Mouse (Mus musculus) left cerebral cortex, postnatal 10 days (tissue): ENCODE data around the gene Ccdc110. TPM values are rescaled to one million over a fixed set of nuclear protein-coding genes. Genes with fewer than 3 reads are reported as not detected.

ENCODE experiments used
- DNase-seq, 2 experiments: peaks; one replicate each; pipeline ENCODE4 v3.0.0; 2021 to 2022; ENCODE audit warnings: low spot score in 2 of 2, mixed read lengths in 1 of 2; ENCODE audit errors: extremely low spot score in 1 of 2
- intact Hi-C: fragments of 180-260 bp; cut with DNase I; formaldehyde crosslinking; loops from one replicate; pipeline ENCODE4 v1.15.1; 2025
- total RNA-seq, 2 experiments: library from RNA; stranded (reverse); gene quantifications; 2 replicates each; pipeline ENCODE4 v1.2.3; 2021

The Ccdc110 gene
- total RNA-seq, result 1 to 10 TPM; 1.8 to 2.1 TPM

DNA sequence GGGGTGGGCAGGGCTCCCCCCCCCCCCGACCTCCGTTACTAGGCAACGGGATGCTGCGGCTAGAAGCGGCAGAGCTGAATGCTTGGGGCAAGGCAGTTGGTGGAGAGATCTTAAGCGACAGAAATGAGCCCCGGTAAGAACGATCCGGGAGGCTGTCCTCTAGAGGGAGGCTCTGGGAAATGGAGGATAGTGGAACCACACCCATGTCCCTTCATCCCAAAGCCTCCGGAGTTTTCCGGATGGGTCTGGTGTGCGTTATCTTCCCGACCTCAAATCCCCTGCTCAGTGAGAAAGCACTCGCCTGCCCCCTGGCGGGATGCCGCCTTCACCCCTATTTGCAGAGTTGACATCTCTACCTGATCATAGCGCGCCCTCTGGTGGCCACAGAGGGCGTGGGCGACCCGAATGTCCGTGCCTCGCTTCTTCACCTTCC lies at the start of gene Ccdc110:
TSS of gene Ccdc110 (plus strand) at position 38 of the 433 bp plus-strand sequence.
- peak; percentile 91 to 96 for DNase-seq
- intact Hi-C loops, result loop anchor here (1.0 to 5.0 kb wide), 3 partner anchors 117 to 497 kb away; no protein-coding TSS in a partner anchor

DNA sequence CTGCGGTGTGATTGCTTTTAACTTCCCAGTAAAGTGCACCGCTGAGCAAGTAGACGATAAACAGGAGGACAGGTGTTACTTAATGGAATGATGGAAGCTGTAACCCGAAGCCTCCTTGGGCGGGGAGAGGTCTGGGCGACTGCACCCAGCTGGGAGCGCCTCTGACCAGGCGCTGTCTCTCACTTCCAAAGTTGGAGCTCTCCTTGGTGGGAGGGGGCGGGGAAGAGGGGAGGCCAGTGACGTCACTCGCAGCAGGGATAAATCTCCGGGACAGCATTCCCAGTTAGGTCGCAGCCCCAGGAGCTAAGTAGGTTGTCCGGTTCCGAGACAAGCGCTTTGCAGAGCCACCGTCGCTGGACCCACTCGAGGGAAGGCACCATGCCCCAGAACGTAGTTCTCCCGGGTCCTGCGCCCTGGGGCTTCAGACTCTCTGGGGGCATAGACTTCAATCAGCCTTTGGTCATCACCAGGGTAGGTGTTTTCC lies 49.2 kb upstream of the Ccdc110 start, which contains the start of gene Pdlim3:
TSS of gene Pdlim3 (plus strand) at position 260 of the 484 bp plus-strand sequence.
- intact Hi-C loops, result no loop called here
- peak in 1 of 2 experiments; percentile 34 for DNase-seq

GRCm38 (mm10) chr8:45885775-45886174 lies 48.6 kb upstream of the Ccdc110 start:
- intact Hi-C loops, result no loop called here

GRCm38 (mm10) chr8:45889737-45890136 lies 44.7 kb upstream of the Ccdc110 start:
- intact Hi-C loops, result no loop called here
- DNase-seq, result no peak

More at GRCm38 (mm10) chr8:45885775-45886174, 48.6 kb upstream of the Ccdc110 start:
- DNase-seq, result no peak

GRCm38 (mm10) chr8:45896590-45896989 lies 37.8 kb upstream of the Ccdc110 start:
- DNase-seq, result no peak
- intact Hi-C loops, result no loop called here

- no peak for DNase-seq
- intact Hi-C loops, result no loop called here
Observed at GRCm38 (mm10) chr8:45899783-45900182, 34.6 kb upstream of the Ccdc110 start.

DNA sequence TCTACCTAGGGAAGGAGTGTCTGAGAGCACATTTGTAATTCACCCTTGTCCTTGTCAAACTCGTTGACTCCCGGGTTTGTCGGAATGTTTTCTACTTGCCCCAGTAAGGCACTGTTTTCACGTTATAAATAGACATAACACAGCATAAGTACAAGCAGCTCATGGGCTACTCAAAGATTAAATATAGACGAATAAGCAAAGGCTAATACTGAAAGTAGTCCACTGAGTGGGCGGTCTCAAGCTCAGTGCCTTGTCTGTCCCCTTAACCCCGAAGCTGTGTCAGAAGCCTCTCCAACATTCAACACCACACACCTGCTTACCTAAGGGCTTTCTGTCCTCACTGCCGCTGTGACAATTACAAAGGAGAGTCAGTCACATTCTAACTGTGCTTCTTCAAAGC lies 32.8 kb upstream of the Ccdc110 start:
- intact Hi-C loops, result no loop called here
- no peak for DNase-seq

GRCm38 (mm10) chr8:45903659-45904058 lies 30.8 kb upstream of the Ccdc110 start:
- intact Hi-C loops, result no loop called here
- no peak for DNase-seq

GRCm38 (mm10) chr8:45905591-45906250 lies 28.7 kb upstream of the Ccdc110 start:
- intact Hi-C loops, result no loop called here
- no peak for DNase-seq

DNA sequence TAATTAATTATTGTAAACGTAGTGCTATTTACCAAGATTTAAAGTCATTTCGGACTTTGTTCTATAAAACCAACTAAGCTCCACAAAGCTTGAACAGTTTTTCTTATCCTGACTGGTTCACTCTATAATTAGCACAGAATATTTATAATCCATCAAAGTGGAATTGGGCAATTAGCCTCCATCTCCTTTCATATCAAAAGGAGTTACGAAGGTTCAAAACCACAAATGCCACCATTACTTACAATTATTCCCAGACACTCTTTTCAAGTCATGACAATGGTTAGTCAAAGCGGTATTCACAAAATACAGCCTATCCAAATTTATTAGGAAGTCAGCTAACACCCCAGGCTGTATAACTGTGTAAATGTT lies 28.2 kb upstream of the Ccdc110 start:
- intact Hi-C loops, result no loop called here
- no peak for DNase-seq

GRCm38 (mm10) chr8:45913707-45914106 lies 20.7 kb upstream of the Ccdc110 start:
- intact Hi-C loops, result no loop called here
- no peak for DNase-seq

DNA sequence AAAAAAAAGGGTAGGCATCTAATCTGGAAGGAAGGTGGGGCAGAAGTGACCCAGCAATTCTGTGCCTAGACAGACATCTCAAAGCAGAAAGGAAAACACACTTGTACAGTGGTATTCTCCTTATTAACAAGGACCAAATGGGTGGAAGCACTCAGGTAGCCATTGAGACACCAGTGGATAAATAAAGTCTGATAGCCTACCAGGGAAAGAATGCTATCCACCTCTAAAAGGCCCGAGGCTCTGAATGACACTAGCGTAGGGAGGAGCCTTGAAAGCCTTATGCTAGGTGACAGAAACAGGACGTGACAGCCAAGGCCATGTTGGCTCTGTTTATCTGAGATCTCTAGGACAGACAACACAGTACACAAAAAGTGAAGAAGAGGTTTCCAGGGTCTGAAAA lies 17.9 kb upstream of the Ccdc110 start:
- intact Hi-C loops, result no loop called here

DNA sequence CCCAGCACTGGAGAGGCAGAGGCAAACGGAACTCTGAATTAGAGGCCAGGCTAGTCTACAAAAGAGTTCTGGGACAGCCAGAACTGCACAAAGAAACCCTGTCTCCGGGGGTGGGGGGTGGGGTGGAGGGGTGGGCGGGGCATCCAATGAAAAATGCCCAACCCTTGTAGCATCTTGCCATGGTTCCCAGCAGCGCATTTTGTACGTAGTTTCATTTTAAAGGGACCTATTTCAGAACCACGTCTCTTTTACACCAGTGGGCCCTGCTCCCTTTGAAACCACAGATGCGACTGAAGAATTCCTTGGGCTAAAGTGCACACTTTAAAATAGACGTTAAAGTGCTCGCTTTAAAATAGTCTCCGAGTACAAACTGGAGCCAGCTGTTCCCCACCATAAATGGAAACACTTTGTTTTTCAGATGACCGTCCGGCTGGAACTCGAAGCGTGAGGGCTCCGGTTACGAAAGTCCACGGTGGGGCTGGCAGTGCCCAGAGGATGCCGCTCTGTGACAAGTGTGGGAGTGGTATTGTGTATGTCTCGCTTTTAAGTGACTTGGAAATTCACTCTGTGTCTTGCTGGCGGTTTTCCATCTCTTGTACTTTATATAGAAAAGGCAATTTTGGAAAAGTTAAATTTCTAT lies 17.3 kb upstream of the Ccdc110 start:
- peak in 1 of 2 experiments; percentile 25 for DNase-seq
- intact Hi-C loops, result no loop called here

More for the DNA sequence above, 17.9 kb upstream of the Ccdc110 start:
- DNase-seq, result no peak

GRCm38 (mm10) chr8:45918891-45919290 lies 15.5 kb upstream of the Ccdc110 start:
- intact Hi-C loops, result no loop called here
- no peak for DNase-seq

- DNase-seq, result no peak
- intact Hi-C loops, result no loop called here
Observed at GRCm38 (mm10) chr8:45920392-45920791, 14.0 kb upstream of the Ccdc110 start.

GRCm38 (mm10) chr8:45922116-45922515 lies 12.3 kb upstream of the Ccdc110 start:
- no peak for DNase-seq
- intact Hi-C loops, result no loop called here

DNA sequence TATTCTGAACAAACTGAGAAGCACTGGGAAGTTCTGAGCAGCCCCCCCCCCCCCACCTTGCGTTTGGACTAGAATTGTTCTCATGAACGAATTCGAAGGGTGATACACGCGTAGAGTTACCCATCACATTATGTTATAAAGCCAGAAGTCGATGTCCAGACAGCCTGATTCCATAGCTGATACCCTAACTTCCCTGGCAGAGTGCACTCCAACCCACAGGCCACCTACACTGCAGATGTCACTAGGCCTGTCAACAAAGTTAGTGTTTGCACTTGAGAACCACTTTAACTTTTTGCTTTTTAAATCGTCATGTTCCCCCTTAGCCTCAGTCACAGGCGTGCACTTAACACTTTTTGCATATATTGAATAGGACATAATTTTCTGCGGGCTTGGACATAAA lies 2.6 kb downstream of the Ccdc110 start:
- intact Hi-C loops, result loop anchor here (5.0 kb wide), 1 partner anchor 500 kb away; no protein-coding TSS in a partner anchor
- no peak for DNase-seq

DNA sequence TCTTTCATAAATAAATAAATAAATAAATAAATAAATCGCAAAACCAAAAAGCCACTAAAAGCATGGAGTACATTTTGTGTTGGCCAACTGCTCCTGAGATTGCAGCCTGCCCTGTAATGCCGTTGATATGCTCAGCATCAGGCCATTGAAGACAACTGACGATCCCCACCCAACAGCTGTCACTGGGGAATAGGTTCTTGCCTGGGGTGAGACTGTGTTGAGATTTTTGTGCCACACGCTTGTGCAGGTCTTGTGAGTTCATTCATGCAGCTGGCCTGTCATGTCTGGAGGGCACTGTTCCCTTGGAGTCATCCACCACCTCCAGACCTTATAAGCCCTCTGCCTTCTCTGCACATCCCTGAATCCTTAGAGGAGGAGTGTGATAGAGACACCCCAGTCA lies 11.9 kb downstream of the Ccdc110 start:
- intact Hi-C loops, result no loop called here
- no peak for DNase-seq

DNA sequence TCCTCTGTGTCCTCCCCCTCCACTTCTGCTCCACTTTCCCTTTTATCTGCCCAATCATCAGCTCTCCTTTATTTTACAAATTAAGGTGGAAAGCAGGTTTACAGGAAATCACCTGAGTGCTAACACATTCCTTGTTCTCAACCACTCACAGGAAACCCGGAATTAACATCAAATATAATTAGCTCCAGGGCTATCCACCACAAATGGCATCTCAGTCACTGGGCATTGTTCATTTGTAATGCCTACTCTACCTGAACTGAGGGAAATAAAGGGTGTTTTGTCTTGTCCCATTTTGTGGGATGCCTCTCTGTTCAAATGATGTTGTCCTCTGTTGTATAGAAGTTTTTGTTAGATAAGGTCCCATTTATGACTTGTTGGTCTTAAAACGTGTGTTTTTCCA lies 16.2 kb downstream of the Ccdc110 start:
- intact Hi-C loops, result no loop called here
- DNase-seq, result no peak

DNA sequence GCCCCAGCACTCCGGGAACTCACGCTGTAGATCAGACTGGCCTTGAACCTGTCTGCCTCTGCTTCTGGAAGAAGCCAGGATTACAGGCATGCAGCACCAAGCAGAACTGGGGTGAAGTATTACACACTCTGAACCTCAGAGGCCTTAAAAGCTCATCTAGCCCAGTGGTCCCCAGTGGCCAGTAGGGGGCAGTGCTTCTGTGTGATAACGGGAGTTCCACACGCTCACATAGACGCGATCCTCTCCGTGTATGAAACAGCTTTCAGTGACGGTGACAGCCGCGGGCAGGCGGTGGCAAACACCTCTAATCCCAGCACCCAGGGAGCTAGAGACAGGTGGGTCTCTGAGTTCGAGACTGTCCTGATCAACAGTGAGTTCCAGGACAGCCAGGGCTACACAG lies 36.5 kb downstream of the Ccdc110 start:
- intact Hi-C loops, result no loop called here

More for the DNA sequence above, 36.5 kb downstream of the Ccdc110 start:
- DNase-seq, result no peak
